Mouse (Mus musculus) forebrain, embryonic 11.5 days (tissue): Measurements from ENCODE around the gene Unk. TPM values are rescaled to one million over a fixed set of nuclear protein-coding genes. Genes with fewer than 3 reads are reported as not detected.

Source experiments
- polyA plus RNA-seq: library from polyadenylated mRNA; unstranded; fragments of >200 nt; fragmentation: Nextera tagmentation; extraction: Ambion mirVana; gene quantifications from 2 replicates; pipeline ENCODE4 v1.2.1, GENCODE M21; 2014

The Unk gene
- polyA plus RNA-seq, 1 experiment from 2014 or later = 48.5 TPM

Other genes starting within 250 kb of the Unk start
- 20.4 and 21.2 TPM in 2 replicates for gene Caskin2, start 216.7 kb upstream of the Unk start, polyA plus RNA-seq
- gene Tsen54, start 215.6 kb upstream of the Unk start, polyA plus RNA-seq = 29.4 and 33.4 TPM in 2 replicates
- gene Llgl2, start 206.3 kb upstream of the Unk start, polyA plus RNA-seq = 3.9 and 5.5 TPM in 2 replicates
- 0.16 TPM in 1 of 2 replicates, not detected in the other for gene Myo15b, start 171.9 kb upstream of the Unk start, polyA plus RNA-seq
- 2.0 and 2.6 TPM in 2 replicates for gene Smim5, start 130.4 kb upstream of the Unk start, polyA plus RNA-seq
- gene Smim6, start 118.3 kb upstream of the Unk start, polyA plus RNA-seq = 0.72 and 0.95 TPM in 2 replicates
- 55.2 and 56.3 TPM in 2 replicates for gene Sap30bp, start 97.0 kb upstream of the Unk start, polyA plus RNA-seq
- gene Recql5, start 96.8 kb upstream of the Unk start, polyA plus RNA-seq = 28.3 and 35.6 TPM in 2 replicates
- gene Itgb4, start 55.6 kb upstream of the Unk start, polyA plus RNA-seq = 0.57 and 0.72 TPM in 2 replicates
- 142 and 151 TPM in 2 replicates for gene Galk1, start 17.6 kb upstream of the Unk start, polyA plus RNA-seq
- 1,836 and 1,931 TPM in 2 replicates for gene H3f3b, start 2.4 kb upstream of the Unk start, polyA plus RNA-seq
- 1.6 and 2.2 TPM in 2 replicates for gene Unc13d, start 47.6 kb downstream of the Unk start, polyA plus RNA-seq
- 100.0 and 111 TPM in 2 replicates for gene Wbp2, start 56.7 kb downstream of the Unk start, polyA plus RNA-seq
- 3.4 and 3.8 TPM in 2 replicates for gene Trim47, start 96.9 kb downstream of the Unk start, polyA plus RNA-seq
- 1.8 and 1.9 TPM in 2 replicates for gene Trim65, start 100.8 kb downstream of the Unk start, polyA plus RNA-seq
- 98.0 and 109 TPM in 2 replicates for gene Mrpl38, start 108.5 kb downstream of the Unk start, polyA plus RNA-seq
- 52.8 and 60.3 TPM in 2 replicates for gene Fbf1, start 137.8 kb downstream of the Unk start, polyA plus RNA-seq
- gene Ten1, start 168.5 kb downstream of the Unk start, polyA plus RNA-seq = 48.5 and 55.4 TPM in 2 replicates
- 28.0 and 30.2 TPM in 2 replicates for gene Acox1, start 168.7 kb downstream of the Unk start, polyA plus RNA-seq
- 0.61 and 0.80 TPM in 2 replicates for gene Evpl, start 207.8 kb downstream of the Unk start, polyA plus RNA-seq
- gene Srp68, start 243.9 kb downstream of the Unk start, polyA plus RNA-seq = 81.2 and 83.6 TPM in 2 replicates